Mouse (Mus musculus): ENCODE measurements around the gene Plcb1. TPM values are rescaled to one million over a fixed set of nuclear protein-coding genes. Genes with fewer than 3 reads are reported as not detected.

The Plcb1 gene
- polyA plus RNA-seq, 1 experiment, result 6.2 TPM

DNA sequence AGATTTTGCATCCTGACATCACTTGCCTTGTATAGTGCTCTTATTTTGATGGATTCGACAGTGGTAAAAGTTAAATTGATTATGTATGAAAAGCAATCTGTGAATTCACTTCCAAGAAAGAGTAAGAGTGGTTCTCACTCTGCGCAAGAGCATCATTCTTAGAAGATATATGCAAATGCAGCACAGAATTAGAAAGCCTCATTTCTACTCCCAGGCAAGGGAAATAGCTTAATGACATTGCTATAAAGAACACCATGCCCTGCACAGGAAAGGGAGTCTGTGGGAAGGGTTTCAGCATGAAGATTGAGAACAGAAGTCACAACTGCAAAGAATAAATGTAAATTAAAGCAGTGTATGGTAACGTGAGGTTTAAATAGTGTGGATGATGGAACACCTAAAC, 530.1 kb downstream of the Plcb1 start:
- DNase-seq, result no peak
- Histone ChIP-seq H3K4me3 (replicated peaks; ENCODE audit: extremely low read depth, low read depth, low read length) (no peak overlapping the region), H3K4me1 (ENCODE audit: control insufficient read depth, insufficient read depth, low read length) (no peaks in the 10 kb centered on the region; the same call in 1 of the 2 replicates)
- TF ChIP-seq POLR2A (IDR thresholded peaks at IDR 0.05; ENCODE audit: borderline replicate concordance, extremely low read depth, low read depth, low read length), result no peak
- TF ChIP-seq CTCF (IDR thresholded peaks at IDR 0.05; ENCODE audit: insufficient read depth, low read length), result no peak
- 94% methylated on average over 3 of the region's 3 CpGs for WGBS

DNA sequence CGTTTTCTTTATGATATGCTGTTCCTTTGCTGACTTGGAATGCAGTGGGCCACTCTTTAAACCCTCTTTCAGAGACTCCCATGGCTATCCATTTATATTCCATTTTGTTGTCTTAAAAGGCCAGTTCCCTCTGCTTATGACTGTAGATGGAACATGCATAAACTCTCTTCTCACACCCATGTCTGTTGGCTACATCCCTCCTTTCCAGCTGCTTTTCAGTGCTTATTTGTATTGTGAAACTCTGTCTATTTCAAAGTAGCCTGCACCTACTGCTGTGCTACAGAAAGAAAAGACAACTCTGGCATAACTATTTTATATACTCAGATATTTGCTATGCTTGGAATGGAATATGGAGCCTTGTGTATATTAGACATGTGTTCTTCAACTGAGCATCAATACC, 532.3 kb downstream of the Plcb1 start:
- no peak for TF ChIP-seq CTCF (IDR thresholded peaks at IDR 0.05; ENCODE audit: insufficient read depth, low read length)
- no peak for TF ChIP-seq POLR2A (IDR thresholded peaks at IDR 0.05; ENCODE audit: borderline replicate concordance, extremely low read depth, low read depth, low read length)
- Histone ChIP-seq H3K4me3 (replicated peaks; ENCODE audit: extremely low read depth, low read depth, low read length) (no peak overlapping the region), H3K4me1 (ENCODE audit: control insufficient read depth, insufficient read depth, low read length) (no peaks in the 10 kb centered on the region; the same call in 1 of the 2 replicates)
- WGBS, result 88% methylated on average over 1 of the region's 1 CpGs
- DNase-seq, result no peak

DNA sequence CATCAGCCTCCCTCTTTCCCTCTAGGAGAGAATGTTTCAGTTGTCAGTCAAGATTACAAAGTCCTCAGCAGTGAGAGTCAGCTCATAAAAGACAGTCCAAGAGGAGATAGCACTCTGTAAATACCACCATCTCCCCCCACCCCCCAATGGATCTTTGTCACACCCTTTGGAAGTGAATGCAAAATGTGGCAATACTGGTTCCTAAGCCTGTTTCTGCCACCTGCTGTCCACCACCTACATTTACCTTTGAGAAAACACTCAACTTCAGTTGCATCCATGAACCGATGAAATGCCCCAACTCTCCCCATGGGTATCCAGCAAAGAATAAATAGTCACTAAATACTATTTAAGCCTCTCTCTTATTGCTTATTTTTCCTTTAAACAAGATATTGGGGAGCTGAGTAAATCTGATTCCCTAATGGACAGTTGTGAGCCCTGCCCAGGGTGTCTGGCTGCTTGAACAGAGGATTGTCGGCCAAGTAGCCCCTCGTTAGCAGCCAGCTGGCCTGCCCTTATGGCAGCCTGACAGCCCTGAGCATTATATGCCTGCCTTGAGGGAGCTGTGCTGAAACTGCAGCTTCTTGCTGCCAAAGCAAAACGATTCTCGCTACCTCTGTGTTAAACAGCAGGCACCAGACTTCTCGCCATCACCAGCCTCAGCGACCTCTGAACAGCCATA, 537.5 kb downstream of the Plcb1 start:
- no peak for DNase-seq
- Histone ChIP-seq H3K4me1 (ENCODE audit: control insufficient read depth, insufficient read depth, low read length) (no peaks in the 10 kb centered on the region; the same call in 1 of the 2 replicates), H3K4me3 (replicated peaks; ENCODE audit: extremely low read depth, low read depth, low read length) (no peak overlapping the region)
- no peak for TF ChIP-seq POLR2A (IDR thresholded peaks at IDR 0.05; ENCODE audit: borderline replicate concordance, extremely low read depth, low read depth, low read length)
- no peak for TF ChIP-seq CTCF (IDR thresholded peaks at IDR 0.05; ENCODE audit: insufficient read depth, low read length)
- WGBS, result 79% methylated on average over 7 of the region's 7 CpGs

DNA sequence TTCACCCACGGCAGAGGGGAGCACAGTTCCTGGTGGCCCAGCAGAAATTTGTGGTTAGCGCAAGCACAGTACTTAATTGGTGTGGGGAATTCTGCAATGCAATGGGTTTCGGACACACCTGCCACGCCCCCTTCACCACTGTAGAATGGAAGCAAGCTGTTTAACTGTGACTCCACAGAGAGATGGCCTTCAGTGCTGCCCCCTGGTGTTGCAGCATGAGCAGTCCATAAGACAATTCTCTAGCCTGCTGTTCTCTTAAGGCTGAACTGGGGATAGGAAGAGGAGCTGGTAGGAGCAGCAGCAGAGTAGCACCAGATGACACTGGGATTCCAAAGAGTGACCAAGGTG, 538.1 kb downstream of the Plcb1 start:
- Histone ChIP-seq H3K4me1 (ENCODE audit: control insufficient read depth, insufficient read depth, low read length) (no peaks in the 10 kb centered on the region; the same call in 1 of the 2 replicates), H3K4me3 (replicated peaks; ENCODE audit: extremely low read depth, low read depth, low read length) (no peak overlapping the region)
- WGBS, result 51% methylated on average over 4 of the region's 4 CpGs
- TF ChIP-seq POLR2A (IDR thresholded peaks at IDR 0.05; ENCODE audit: borderline replicate concordance, extremely low read depth, low read depth, low read length), result no peak
- peak; percentile 81 for TF ChIP-seq CTCF (IDR thresholded peaks at IDR 0.05; ENCODE audit: insufficient read depth, low read length)
- DNase-seq, result peak; percentile 45

DNA sequence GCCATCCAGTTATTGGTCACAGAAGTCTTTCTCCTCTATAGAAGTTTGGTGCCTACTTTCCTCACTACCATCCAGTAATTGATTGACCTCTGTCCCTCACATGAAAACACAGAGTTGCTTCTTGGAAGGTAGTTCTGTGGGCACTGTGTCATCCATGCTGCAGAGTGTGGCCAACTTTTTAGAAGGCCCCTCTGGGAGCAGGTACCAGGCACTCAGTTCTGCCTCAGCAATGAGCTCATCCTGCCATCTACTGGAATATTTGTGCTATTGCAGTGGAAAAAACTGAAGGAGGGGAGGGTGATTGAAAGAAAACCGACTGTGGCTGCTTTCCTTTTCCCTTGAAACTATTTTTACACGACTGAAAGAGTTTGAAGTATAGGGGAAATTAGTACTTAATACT, 542.9 kb downstream of the Plcb1 start:
- no peak overlapping the region for H3K4me3 ChIP-seq (replicated peaks; ENCODE audit: extremely low read depth, low read depth, low read length)
- TF ChIP-seq CTCF (IDR thresholded peaks at IDR 0.05; ENCODE audit: insufficient read depth, low read length) (peak; percentile 68), POLR2A (IDR thresholded peaks at IDR 0.05; ENCODE audit: borderline replicate concordance, extremely low read depth, low read depth, low read length) (no peak)
- no peak for DNase-seq
- H3K4me1 ChIP-seq (ENCODE audit: control insufficient read depth, insufficient read depth, low read length), result peaks cover 7% of the 10 kb centered on the region; the same call in 1 of the 2 replicates
- 1% methylated on average over 2 of the region's 2 CpGs for WGBS

DNA sequence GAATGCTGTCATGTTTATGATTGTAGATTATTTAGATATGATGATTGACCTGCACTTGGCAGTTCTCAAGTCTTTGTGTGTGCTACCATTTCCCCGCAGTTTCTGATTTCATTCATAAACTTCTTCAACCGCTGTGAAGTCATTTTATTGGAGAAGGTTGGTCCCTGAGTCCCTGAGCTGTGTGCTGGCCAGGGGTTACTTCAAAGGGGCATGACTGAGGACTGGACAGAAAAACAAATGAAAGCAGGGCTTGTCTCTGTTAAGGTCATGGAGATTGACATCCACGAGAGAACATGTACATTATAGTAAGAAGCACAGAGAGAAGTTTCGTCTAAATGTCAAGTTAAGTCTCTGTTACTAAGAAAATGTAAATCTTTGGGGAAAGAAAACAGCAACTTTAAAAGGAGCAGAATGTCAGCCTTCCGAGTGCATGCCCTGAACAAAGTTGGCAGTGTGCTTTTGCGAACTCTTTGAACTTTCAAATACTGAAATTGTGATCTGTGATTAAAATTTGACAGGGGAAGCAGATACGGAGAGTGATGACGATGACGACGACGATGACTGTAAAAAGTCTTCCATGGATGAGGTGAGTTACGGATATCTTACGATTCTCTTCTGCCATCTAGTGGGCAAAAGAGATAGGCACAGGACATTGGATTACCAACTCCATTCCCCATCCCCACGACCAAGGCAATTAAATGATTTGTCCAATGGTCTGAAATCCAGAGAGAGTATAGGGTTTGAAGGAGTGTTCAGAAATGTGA, 544.1 kb downstream of the Plcb1 start:
- H3K4me1 ChIP-seq (ENCODE audit: control insufficient read depth, insufficient read depth, low read length), result peaks cover 7% of the 10 kb centered on the region; the same call in 1 of the 2 replicates
- TF ChIP-seq CTCF (IDR thresholded peaks at IDR 0.05; ENCODE audit: insufficient read depth, low read length) (peak; percentile 30; the same call in 1 of the 2 replicates), POLR2A (IDR thresholded peaks at IDR 0.05; ENCODE audit: borderline replicate concordance, extremely low read depth, low read depth, low read length) (no peak)
- peak; percentile 10 for DNase-seq
- no peak overlapping the region for H3K4me3 ChIP-seq (replicated peaks; ENCODE audit: extremely low read depth, low read depth, low read length)
- 7% methylated on average over 14 of the region's 14 CpGs for WGBS

DNA sequence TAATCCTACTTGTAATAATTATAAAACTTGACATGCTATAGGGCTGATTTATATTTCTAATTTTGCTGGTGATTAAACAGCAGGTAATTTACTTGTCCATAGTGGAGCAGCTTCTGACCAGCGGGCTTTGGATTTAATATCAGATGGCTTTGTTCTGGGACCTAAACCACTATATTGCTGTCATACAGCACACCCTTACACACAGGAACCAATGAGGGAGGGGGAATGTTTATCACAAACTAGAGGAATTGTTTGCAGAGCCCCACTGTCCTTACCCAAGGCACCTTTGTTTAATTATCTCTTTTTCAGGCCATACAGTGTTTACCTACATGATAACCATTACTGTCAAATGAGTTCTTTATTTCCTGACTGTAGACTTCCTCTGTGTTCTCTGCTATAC, 546.0 kb downstream of the Plcb1 start:
- TF ChIP-seq POLR2A (IDR thresholded peaks at IDR 0.05; ENCODE audit: borderline replicate concordance, extremely low read depth, low read depth, low read length) (no peak), CTCF (IDR thresholded peaks at IDR 0.05; ENCODE audit: insufficient read depth, low read length) (no peak)
- 98% methylated on average over 1 of the region's 1 CpGs for WGBS
- peaks cover 7% of the 10 kb centered on the region; the same call in 1 of the 2 replicates for H3K4me1 ChIP-seq (ENCODE audit: control insufficient read depth, insufficient read depth, low read length)
- H3K4me3 ChIP-seq (replicated peaks; ENCODE audit: extremely low read depth, low read depth, low read length), result no peak overlapping the region
- no peak for DNase-seq

DNA sequence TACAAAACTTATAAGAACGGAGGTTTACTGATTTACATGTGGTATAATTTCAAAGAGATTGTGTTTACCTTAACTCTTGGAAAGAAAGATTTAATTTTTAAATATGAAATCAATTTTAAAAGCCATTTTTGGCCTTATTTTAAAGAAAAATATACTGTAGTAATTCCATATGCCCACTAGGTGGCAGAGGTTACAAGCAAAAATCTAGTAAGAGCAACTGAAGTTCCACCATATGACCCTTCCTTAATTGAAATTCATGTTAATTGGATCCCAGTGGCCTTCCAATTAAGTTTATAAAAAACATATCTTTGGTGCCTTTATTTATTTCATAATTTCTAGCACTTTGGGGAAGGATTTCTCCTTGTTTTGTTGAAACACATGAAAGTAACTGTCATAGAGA, 570.4 kb downstream of the Plcb1 start:
- WGBS, result 28% methylated on average over 1 of the region's 1 CpGs
- no peak for DNase-seq
- 0 out of 2 replicates have a peak, but pooled peaks have one; percentile 3 for TF ChIP-seq CTCF (IDR thresholded peaks at IDR 0.05; ENCODE audit: insufficient read depth, low read length)
- no peak for TF ChIP-seq POLR2A (IDR thresholded peaks at IDR 0.05; ENCODE audit: borderline replicate concordance, extremely low read depth, low read depth, low read length)

DNA sequence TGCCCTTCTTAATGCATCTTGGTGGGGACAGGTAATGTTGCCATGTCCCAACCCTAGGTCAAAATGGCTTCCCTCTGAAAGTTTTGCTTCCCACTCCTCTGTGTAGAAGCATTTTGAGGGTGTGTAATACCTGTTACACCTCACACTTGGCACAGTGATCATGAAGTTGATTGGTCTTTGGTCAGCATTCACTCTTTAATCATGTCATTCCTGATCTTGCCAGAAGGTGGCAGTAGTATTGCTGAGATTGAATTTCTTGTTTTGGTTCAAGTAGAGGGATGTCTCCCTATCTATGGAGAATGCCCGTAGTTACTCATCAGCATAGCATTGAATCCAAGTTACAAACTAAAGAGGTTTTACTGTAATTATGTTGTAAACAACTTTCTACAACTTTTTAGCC, 575.9 kb downstream of the Plcb1 start:
- H3K4me1 ChIP-seq (ENCODE audit: control insufficient read depth, insufficient read depth, low read length), result peaks cover 4% of the 10 kb centered on the region; the same call in 1 of the 2 replicates
- DNase-seq, result no peak
- TF ChIP-seq CTCF (IDR thresholded peaks at IDR 0.05; ENCODE audit: insufficient read depth, low read length) (peak; percentile 51; the same call in 1 of the 2 replicates), POLR2A (IDR thresholded peaks at IDR 0.05; ENCODE audit: borderline replicate concordance, extremely low read depth, low read depth, low read length) (no peak)
- no peak overlapping the region for H3K4me3 ChIP-seq (replicated peaks; ENCODE audit: extremely low read depth, low read depth, low read length)
- WGBS, result 9% methylated on average over 1 of the region's 1 CpGs

More for the DNA sequence above, 570.4 kb downstream of the Plcb1 start:
- Histone ChIP-seq H3K4me3 (replicated peaks; ENCODE audit: extremely low read depth, low read depth, low read length) (no peak overlapping the region), H3K4me1 (ENCODE audit: control insufficient read depth, insufficient read depth, low read length) (peaks cover 4% of the 10 kb centered on the region; the same call in 1 of the 2 replicates)

Data from lung, adult 2 months (tissue).